Mouse (Mus musculus): Measurements from ENCODE around the gene Mast4. TPM values are rescaled to one million over a fixed set of nuclear protein-coding genes. Genes with fewer than 3 reads are reported as not detected.

Mast4 gene
- total and polyA plus RNA-seq, 3 experiments = 0.99 to 7.4 (median 6.1) TPM

DNA sequence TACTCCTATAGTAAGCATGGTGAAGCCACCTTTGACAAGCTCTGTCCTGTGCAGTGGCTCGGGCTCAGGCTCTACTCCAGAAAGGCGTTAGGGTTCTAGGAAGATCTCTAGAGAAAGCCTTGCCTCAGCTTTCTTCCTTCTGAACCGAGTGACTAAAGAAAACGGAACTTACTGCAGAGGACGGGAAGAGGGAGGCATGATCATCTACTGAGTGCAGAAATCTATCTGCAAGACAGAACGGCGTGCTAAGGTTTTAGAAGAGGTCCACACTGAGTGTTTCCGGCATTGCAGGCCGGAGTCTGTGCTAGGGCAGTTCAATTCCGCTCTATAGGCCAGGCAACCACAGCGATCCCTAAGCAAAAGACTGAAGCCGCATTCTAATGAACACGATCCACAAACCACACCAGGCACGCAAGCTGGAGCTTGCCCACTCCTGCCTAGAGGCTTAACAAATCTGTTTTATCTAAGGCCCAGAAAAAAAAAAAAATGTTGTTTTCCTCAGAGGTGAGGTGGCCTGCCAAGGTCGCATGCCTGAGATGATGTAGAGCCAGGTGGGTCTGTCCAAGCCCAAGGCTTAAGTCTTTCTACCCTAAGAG, 445.3 kb downstream of the Mast4 start:
- Histone ChIP-seq H3K36me3 (replicated peaks in 1 of 2; ENCODE audit: control insufficient read depth in 1 of 2, insufficient read depth in 1 of 2, low read length in 1 of 2) (peaks cover 0 to 6% of the 10 kb centered on the region in 2 experiments), H3K79me2 (replicated peaks; ENCODE audit: control insufficient read depth, extremely low read depth, insufficient read depth, poor library complexity, severe bottlenecking) (peaks cover 40% of the 10 kb centered on the region), H3K4me1 (ENCODE audit: control insufficient read depth in 1 of 2, insufficient read depth in 2 of 2) (peaks cover 17 to 30% of the 10 kb centered on the region in 2 experiments; a peak in 3 of 4 replicates), H3K4me2 (ENCODE audit: insufficient read depth, low read depth, poor library complexity, severe bottlenecking) (no peak overlapping the region), H3K4me3 (replicated peaks in 1 of 3; ENCODE audit: low read depth in 2 of 3, low read length in 2 of 3, poor library complexity in 1 of 3) (no peak overlapping the region), H3K9ac (ENCODE audit: insufficient read depth, low read depth) (no peak overlapping the region), H3K27ac (ENCODE audit: insufficient read depth, low read depth) (no peak overlapping the region), H3K9me3 (replicated peaks; ENCODE audit: low read length) (no peaks in the 10 kb centered on the region), H3K27me3 (replicated peaks) (no peaks in the 10 kb centered on the region)
- TF ChIP-seq ZMIZ1 (IDR thresholded peaks at IDR 0.05; ENCODE audit: low read depth, low read length) = no peak
- TF ChIP-seq USF2 (conservative IDR thresholded peaks at IDR 0.05; ENCODE audit: low read depth, low read length) = no peak
- TF ChIP-seq JUND (conservative IDR thresholded peaks at IDR 0.05; ENCODE audit: low read depth, low read length) = no peak
- TF ChIP-seq ETS1 (conservative IDR thresholded peaks at IDR 0.05; ENCODE audit: low read depth, low read length) = no peak
- no peak for TF ChIP-seq PAX5 (IDR thresholded peaks at IDR 0.05; ENCODE audit: low read length)
- TF ChIP-seq TBP (conservative IDR thresholded peaks at IDR 0.05; ENCODE audit: low read depth, low read length) = no peak
- TF ChIP-seq CTCF (conservative IDR thresholded peaks at IDR 0.05 in 1 of 2, IDR thresholded peaks at IDR 0.05 in 1 of 2; ENCODE audit: low read depth in 2 of 2, low read length in 2 of 2) = no peak
- TF ChIP-seq MAX (IDR thresholded peaks at IDR 0.05; ENCODE audit: low read length) = no peak
- TF ChIP-seq ZNF384 (IDR thresholded peaks at IDR 0.05; ENCODE audit: low read depth, low read length) = no peak
- no peak for TF ChIP-seq KAT2A (IDR thresholded peaks at IDR 0.05; ENCODE audit: insufficient replicate concordance, low read length)
- TF ChIP-seq MEF2A (IDR thresholded peaks at IDR 0.05; ENCODE audit: borderline replicate concordance, low read depth, low read length) = no peak
- no peak for TF ChIP-seq SMC3 (IDR thresholded peaks at IDR 0.05; ENCODE audit: low read depth, low read length)
- TF ChIP-seq HCFC1 (IDR thresholded peaks at IDR 0.05; ENCODE audit: low read depth, low read length) = no peak
- no peak for TF ChIP-seq POLR2AphosphoS2 (IDR thresholded peaks at IDR 0.05; ENCODE audit: low read depth, low read length)
- no peak for TF ChIP-seq BHLHE40 (IDR thresholded peaks at IDR 0.05; ENCODE audit: low read depth, low read length)
- no peak for DNase-seq (ENCODE audit: extremely low read depth)
- dilution Hi-C loops (cut with MboI; ENCODE audit: extremely low pct_ligation_motif_present, extremely low pct_unique_long_range_greater_than_20kb, low sequenced_read_pairs) = no loop called here
- in situ Hi-C loops (cut with MboI; ENCODE audit: low pct_ligation_motif_present, low pct_unique_long_range_greater_than_20kb, low sequenced_read_pairs) = no loop called here

- Histone ChIP-seq H3K27me3 (replicated peaks) (no peaks in the 10 kb centered on the region), H3K36me3 (replicated peaks in 1 of 2; ENCODE audit: control insufficient read depth in 1 of 2, insufficient read depth in 1 of 2, low read length in 1 of 2) (peaks cover 0 to 6% of the 10 kb centered on the region in 2 experiments), H3K4me1 (ENCODE audit: control insufficient read depth in 1 of 2, insufficient read depth in 2 of 2) (peaks cover 11 to 22% of the 10 kb centered on the region in 2 experiments; a peak in 3 of 4 replicates), H3K27ac (ENCODE audit: insufficient read depth, low read depth) (no peak overlapping the region), H3K79me2 (replicated peaks; ENCODE audit: control insufficient read depth, extremely low read depth, insufficient read depth, poor library complexity, severe bottlenecking) (peaks cover 34% of the 10 kb centered on the region), H3K4me2 (ENCODE audit: insufficient read depth, low read depth, poor library complexity, severe bottlenecking) (no peak overlapping the region), H3K4me3 (replicated peaks in 1 of 3; ENCODE audit: low read depth in 2 of 3, low read length in 2 of 3, poor library complexity in 1 of 3) (no peak overlapping the region), H3K9ac (ENCODE audit: insufficient read depth, low read depth) (no peak overlapping the region), H3K9me3 (replicated peaks; ENCODE audit: low read length) (no peaks in the 10 kb centered on the region)
- TF ChIP-seq ETS1 (conservative IDR thresholded peaks at IDR 0.05; ENCODE audit: low read depth, low read length) (no peak), E2F4 (IDR thresholded peaks at IDR 0.05; ENCODE audit: insufficient replicate concordance, low read depth, low read length) (no peak), ZC3H11A (IDR thresholded peaks at IDR 0.05; ENCODE audit: low read depth, low read length) (no peak), CTCF (conservative IDR thresholded peaks at IDR 0.05 in 1 of 2, IDR thresholded peaks at IDR 0.05 in 1 of 2; ENCODE audit: low read depth in 2 of 2, low read length in 2 of 2) (no peak), USF2 (conservative IDR thresholded peaks at IDR 0.05; ENCODE audit: low read depth, low read length) (no peak), UBTF (IDR thresholded peaks at IDR 0.05; ENCODE audit: low read depth, low read length) (no peak), SIN3A (IDR thresholded peaks at IDR 0.05; ENCODE audit: low read length) (no peak), IRF4 (IDR thresholded peaks at IDR 0.05; ENCODE audit: low read depth, low read length) (no peak), RCOR1 (conservative IDR thresholded peaks at IDR 0.05; ENCODE audit: low read depth, low read length) (no peak), KAT2A (IDR thresholded peaks at IDR 0.05; ENCODE audit: insufficient replicate concordance, low read length) (no peak), CHD1 (IDR thresholded peaks at IDR 0.05; ENCODE audit: low read depth, low read length) (no peak), POLR2AphosphoS2 (IDR thresholded peaks at IDR 0.05; ENCODE audit: low read depth, low read length) (no peak), RAD21 (IDR thresholded peaks at IDR 0.05; ENCODE audit: low read depth, low read length) (no peak), ELF1 (IDR thresholded peaks at IDR 0.05; ENCODE audit: low read depth, low read length) (no peak), ZMIZ1 (IDR thresholded peaks at IDR 0.05; ENCODE audit: low read depth, low read length) (no peak), TBP (conservative IDR thresholded peaks at IDR 0.05; ENCODE audit: low read depth, low read length) (no peak), BHLHE40 (IDR thresholded peaks at IDR 0.05; ENCODE audit: low read depth, low read length) (no peak), MEF2A (IDR thresholded peaks at IDR 0.05; ENCODE audit: borderline replicate concordance, low read depth, low read length) (no peak), EP300 (IDR thresholded peaks at IDR 0.05; ENCODE audit: low read length) (no peak)
- dilution Hi-C loops (cut with MboI; ENCODE audit: extremely low pct_ligation_motif_present, extremely low pct_unique_long_range_greater_than_20kb, low sequenced_read_pairs) = no loop called here
- in situ Hi-C loops (cut with MboI; ENCODE audit: low pct_ligation_motif_present, low pct_unique_long_range_greater_than_20kb, low sequenced_read_pairs) = no loop called here
- DNase-seq (ENCODE audit: extremely low read depth) = no peak
Measured at GRCm38 (mm10) chr13:102888211-102888610, 446.1 kb downstream of the Mast4 start.

Data from CH12.LX (cell line).